Mouse (Mus musculus) forebrain, embryonic 13.5 days (tissue): ENCODE data around the gene Dapk2. TPM values are rescaled to one million over a fixed set of nuclear protein-coding genes. Genes with fewer than 3 reads are reported as not detected.

Experiments
- ATAC-seq: fragments of 200-750 bp; cut with Nextera tagmentation; 2 replicates; pipeline ENCODE4 v1.8.0; 2017
- H3K27ac ChIP-seq: fragments of 300-500 bp; sonication (generic); 2 replicates; pipeline ENCODE4 v1.5.1; 2015; ENCODE audit warnings: inconsistent platforms, mild to moderate bottlenecking, moderate library complexity
- H3K27me3 ChIP-seq: fragments of 300-500 bp; sonication (generic); 2 replicates; pipeline ENCODE4 v1.6.1; 2015; ENCODE audit warnings: mild to moderate bottlenecking, inconsistent platforms
- H3K36me3 ChIP-seq: fragments of 300-500 bp; sonication (generic); 2 replicates; pipeline ENCODE4 v1.6.1; 2015; ENCODE audit warnings: mild to moderate bottlenecking, inconsistent platforms; ENCODE audit not compliant: poor library complexity, severe bottlenecking
- H3K4me1 ChIP-seq: fragments of 300-500 bp; sonication (generic); 2 replicates; pipeline ENCODE4 v1.6.1; 2015; ENCODE audit warnings: inconsistent platforms
- H3K4me2 ChIP-seq: fragments of 300-500 bp; sonication (generic); 2 replicates; pipeline ENCODE4 v1.6.1; 2015; ENCODE audit warnings: inconsistent platforms, mild to moderate bottlenecking, moderate library complexity
- H3K4me3 ChIP-seq: fragments of 300-500 bp; sonication (generic); 2 replicates; pipeline ENCODE4 v1.5.1; 2015; ENCODE audit warnings: mild to moderate bottlenecking, inconsistent platforms
- H3K9ac ChIP-seq: fragments of 300-500 bp; sonication (generic); 2 replicates; pipeline ENCODE4 v1.6.1; 2015; ENCODE audit warnings: mild to moderate bottlenecking, inconsistent platforms
- H3K9me3 ChIP-seq: fragments of 300-500 bp; sonication (generic); replicated peaks from 2 replicates; pipeline ENCODE4 v1.6.1; 2016; ENCODE audit warnings: inconsistent platforms
- WGBS: fragments of 180-500 bp; shearing (Covaris S2); methylation state at CpG from one replicate; pipeline ENCODE4 v1.1.7; 2015; 5-methylcytosine and 5-hydroxymethylcytosine counted together
- polyA plus RNA-seq: library from polyadenylated mRNA; unstranded; fragments of >200 nt; fragmentation: Nextera tagmentation; extraction: Ambion mirVana; gene quantifications from 2 replicates; pipeline ENCODE4 v1.2.1, GENCODE M21; 2015

Gene Dapk2
- polyA plus RNA-seq, 1 experiment from 2014 or later: 2.4 TPM

DNA sequence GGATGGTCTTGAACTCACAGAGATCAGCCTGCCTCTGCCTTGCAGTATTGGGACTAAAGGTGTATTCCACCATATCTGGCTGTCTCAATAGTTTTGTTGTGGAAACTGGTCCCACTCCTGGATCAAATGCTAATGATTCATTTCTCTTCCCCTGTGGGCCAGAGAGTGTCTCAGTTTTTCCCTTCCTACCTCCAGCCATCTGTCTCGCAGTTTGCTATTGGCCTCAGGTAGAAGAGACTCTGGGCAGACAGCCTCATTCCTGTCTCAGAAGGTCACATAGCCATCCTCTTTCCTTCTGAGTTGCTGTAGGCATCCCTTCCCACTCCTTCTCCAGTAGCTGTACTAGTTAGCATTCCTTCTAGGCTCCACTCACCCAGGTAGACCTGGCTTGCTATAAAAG lies 40.5 kb downstream of the Dapk2 start:
- Histone ChIP-seq H3K27ac (no peak overlapping the region), H3K4me3 (no peak overlapping the region), H3K9ac (no peak overlapping the region), H3K4me2 (no peak overlapping the region), H3K9me3 (no peaks in the 10 kb centered on the region), H3K36me3 (no peaks in the 10 kb centered on the region), H3K27me3 (no peaks in the 10 kb centered on the region), H3K4me1 (no peaks in the 10 kb centered on the region)
- WGBS: 95% methylated on average over 1 of the region's 1 CpGs
- no peak for ATAC-seq

DNA sequence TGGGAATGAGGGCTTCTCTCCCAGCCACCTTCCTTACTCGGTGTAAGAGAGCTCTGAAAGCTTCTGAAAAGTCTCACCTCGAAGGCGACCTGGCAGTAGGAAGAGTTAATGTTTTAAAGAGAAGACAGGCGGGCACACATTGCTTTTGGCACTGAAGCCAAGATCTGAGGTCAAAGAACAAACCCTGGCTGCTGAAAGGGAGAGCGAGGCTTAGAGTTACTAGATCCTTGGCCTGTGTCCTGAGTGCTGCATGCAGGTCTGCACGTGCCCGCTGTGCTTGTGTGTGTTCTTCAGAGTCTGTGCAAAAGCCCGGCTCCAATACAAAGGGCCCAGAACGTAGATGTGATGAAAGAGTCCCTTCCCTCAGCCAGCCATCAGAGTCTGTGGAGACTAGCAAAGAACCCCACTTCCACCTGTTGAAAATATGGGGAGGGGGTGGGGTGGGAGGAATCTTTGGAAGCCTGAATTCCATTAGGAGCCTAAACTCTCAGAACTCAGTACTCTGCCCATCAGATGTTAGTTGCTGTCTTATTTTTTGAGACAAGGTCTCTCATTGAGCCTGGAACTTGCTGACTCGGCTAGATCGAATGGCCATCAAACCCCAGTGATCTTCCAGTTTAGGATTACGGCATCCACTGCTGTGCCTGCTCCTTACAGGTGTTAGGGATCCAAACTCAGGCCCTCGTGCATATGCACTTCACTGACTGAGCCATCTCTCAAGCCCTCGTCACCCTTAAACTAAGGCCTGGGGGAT lies 41.8 kb downstream of the Dapk2 start:
- 86% methylated on average over 14 of the region's 14 CpGs for WGBS
- no peaks in the 10 kb centered on the region for H3K4me1 ChIP-seq
- no peaks in the 10 kb centered on the region for H3K27me3 ChIP-seq
- H3K36me3 ChIP-seq: no peaks in the 10 kb centered on the region
- H3K4me2 ChIP-seq: no peak overlapping the region
- no peak overlapping the region for H3K27ac ChIP-seq
- no peaks in the 10 kb centered on the region for H3K9me3 ChIP-seq
- no peak overlapping the region for H3K4me3 ChIP-seq
- H3K9ac ChIP-seq: no peak overlapping the region
- no peak for ATAC-seq

DNA sequence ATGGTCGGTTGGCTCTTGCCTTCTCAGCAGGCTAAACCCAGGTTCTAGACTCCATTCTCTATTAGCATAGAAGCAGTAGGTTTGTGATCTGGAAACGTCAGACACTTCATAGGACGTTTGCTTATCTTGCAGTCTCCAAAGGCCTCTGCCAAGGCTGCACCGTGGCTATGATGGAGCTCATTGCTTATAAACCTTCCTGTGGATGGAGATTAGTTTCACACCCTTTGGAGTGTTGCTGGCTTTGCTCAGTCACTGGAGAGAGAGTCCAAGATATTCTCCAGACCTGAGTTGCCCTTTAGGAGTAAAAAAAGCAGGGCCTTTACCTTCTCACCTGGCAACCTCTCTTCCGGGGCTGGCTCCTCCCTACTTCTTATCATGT lies 42.4 kb downstream of the Dapk2 start:
- Histone ChIP-seq H3K9me3 (no peaks in the 10 kb centered on the region), H3K4me1 (no peaks in the 10 kb centered on the region), H3K36me3 (no peaks in the 10 kb centered on the region), H3K4me2 (no peak overlapping the region), H3K4me3 (no peak overlapping the region), H3K27me3 (no peaks in the 10 kb centered on the region), H3K9ac (no peak overlapping the region), H3K27ac (no peak overlapping the region)
- no peak for ATAC-seq
- 90% methylated on average over 5 of the region's 5 CpGs for WGBS

DNA sequence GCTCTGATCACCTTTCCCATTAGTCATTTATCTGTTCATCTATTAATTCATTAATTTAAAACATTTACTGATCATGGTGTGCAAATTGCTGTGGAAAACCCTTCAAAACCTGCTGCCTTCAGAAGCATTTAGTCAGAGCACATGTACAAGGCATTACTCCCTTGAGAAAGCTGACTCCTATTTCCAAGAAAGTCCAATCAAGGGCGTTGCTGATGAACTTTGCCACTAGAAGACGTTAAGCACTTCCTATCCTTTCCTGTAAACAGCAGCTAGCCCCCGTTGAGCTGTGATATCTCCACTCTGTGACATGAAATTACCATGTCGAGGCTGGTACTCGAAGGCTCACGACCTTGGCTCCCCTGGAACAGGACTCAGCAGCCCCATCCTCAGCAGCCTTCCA lies 43.6 kb downstream of the Dapk2 start:
- no peak for ATAC-seq
- Histone ChIP-seq H3K9me3 (no peaks in the 10 kb centered on the region), H3K4me1 (no peaks in the 10 kb centered on the region), H3K4me3 (no peak overlapping the region), H3K36me3 (no peaks in the 10 kb centered on the region), H3K9ac (no peak overlapping the region), H3K27ac (no peak overlapping the region), H3K4me2 (no peak overlapping the region), H3K27me3 (no peaks in the 10 kb centered on the region)
- WGBS: 83% methylated on average over 6 of the region's 6 CpGs

DNA sequence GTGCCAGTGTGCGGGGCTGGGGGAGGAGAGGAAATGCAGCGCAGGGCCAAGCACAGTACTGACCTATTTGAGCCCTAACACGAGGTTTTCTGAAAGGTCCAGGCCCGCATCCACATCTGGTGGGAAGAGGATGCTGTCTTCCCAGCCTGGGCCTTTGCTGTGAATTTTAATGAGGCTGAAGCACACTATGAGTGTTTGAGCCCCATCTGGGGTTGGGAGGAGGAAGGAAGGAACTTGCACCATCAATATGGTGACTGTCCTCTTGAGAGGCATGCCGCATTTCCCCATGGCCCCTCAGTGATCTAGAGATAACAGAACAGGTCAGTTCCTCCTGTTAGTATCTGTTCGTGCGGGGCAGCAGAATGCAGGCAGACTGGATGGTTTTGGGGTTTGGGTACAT lies 44.4 kb downstream of the Dapk2 start:
- Histone ChIP-seq H3K9me3 (no peaks in the 10 kb centered on the region), H3K27ac (no peak overlapping the region), H3K9ac (no peak overlapping the region), H3K4me1 (no peaks in the 10 kb centered on the region), H3K36me3 (no peaks in the 10 kb centered on the region), H3K4me2 (no peak overlapping the region), H3K27me3 (no peaks in the 10 kb centered on the region), H3K4me3 (no peak overlapping the region)
- 90% methylated on average over 7 of the region's 7 CpGs for WGBS
- ATAC-seq: no peak

DNA sequence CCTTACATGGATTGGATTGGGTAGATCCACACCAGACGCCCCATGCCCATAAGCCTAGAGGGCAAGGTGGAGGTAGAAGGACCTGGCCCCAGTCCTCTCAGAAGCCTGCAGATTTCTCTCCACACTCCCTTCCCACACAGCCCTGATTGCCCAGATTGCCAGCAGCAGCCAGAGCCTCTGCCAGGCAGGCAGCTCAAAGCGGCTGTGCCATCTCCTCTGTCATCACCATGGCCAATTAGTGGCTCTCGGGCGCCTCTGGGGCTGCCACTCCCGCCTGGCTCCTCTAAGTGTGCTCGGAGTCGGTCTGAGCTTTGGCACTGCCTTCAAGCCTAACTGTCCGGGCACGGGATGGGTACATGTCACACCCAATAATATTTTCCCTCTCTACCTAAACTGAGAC lies 47.7 kb downstream of the Dapk2 start:
- no peaks in the 10 kb centered on the region for H3K36me3 ChIP-seq
- H3K4me2 ChIP-seq: no peak overlapping the region
- H3K4me1 ChIP-seq: no peaks in the 10 kb centered on the region
- ATAC-seq: no peak
- WGBS: 86% methylated on average over 9 of the region's 9 CpGs
- H3K9ac ChIP-seq: no peak overlapping the region
- H3K9me3 ChIP-seq: no peaks in the 10 kb centered on the region
- H3K27ac ChIP-seq: no peak overlapping the region
- no peaks in the 10 kb centered on the region for H3K27me3 ChIP-seq
- H3K4me3 ChIP-seq: no peak overlapping the region

DNA sequence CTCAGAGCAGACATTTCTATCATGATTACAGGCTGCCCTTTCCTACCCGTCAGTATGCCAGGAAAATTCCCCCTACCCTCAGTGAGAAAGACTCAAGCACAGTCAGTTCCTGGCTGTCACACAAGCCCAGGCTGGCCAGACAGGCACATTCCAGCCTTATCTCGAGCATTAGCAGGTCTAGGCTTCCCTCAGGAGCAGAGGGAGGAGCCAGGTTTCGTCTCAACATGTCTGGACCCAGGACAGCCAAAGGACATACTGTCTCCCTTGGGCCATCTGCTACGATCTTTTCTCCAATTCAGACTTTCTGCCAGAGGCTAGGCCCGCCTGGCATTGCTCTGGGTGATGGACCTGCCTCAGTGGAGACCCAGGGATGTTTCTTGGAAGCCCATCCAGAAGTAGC lies 48.8 kb downstream of the Dapk2 start:
- Histone ChIP-seq H3K36me3 (no peaks in the 10 kb centered on the region), H3K27me3 (no peaks in the 10 kb centered on the region), H3K4me3 (no peak overlapping the region), H3K4me1 (no peaks in the 10 kb centered on the region), H3K27ac (no peak overlapping the region), H3K9ac (no peak overlapping the region), H3K9me3 (no peaks in the 10 kb centered on the region), H3K4me2 (no peak overlapping the region)
- WGBS: 76% methylated on average over 5 of the region's 5 CpGs
- ATAC-seq: no peak

DNA sequence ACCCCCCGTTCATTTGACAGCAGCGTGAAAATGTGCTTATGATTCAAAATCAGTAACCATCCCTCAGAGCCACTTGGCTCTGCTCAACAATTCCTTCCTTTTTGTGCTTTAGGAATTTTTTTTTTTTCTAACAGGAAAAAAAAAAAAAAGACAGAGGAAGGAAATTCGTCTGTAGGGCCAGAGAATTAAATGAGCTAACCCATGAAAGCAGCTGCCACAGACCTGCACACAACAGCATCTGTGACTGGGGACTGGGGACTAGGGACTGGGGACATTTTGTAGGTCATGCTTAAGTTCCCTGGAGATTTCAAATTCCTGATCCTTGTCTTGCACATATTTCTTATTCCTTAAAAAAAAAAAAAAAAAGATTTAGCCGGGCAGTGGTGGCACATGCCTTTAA lies 53.4 kb downstream of the Dapk2 start:
- WGBS: 50% methylated on average over 4 of the region's 4 CpGs
- ATAC-seq: no peak
- Histone ChIP-seq H3K4me3 (no peak overlapping the region), H3K9me3 (no peaks in the 10 kb centered on the region), H3K9ac (no peak overlapping the region), H3K27me3 (no peaks in the 10 kb centered on the region), H3K36me3 (no peaks in the 10 kb centered on the region), H3K4me2 (no peak overlapping the region), H3K27ac (no peak overlapping the region), H3K4me1 (peaks cover 8% of the 10 kb centered on the region)

DNA sequence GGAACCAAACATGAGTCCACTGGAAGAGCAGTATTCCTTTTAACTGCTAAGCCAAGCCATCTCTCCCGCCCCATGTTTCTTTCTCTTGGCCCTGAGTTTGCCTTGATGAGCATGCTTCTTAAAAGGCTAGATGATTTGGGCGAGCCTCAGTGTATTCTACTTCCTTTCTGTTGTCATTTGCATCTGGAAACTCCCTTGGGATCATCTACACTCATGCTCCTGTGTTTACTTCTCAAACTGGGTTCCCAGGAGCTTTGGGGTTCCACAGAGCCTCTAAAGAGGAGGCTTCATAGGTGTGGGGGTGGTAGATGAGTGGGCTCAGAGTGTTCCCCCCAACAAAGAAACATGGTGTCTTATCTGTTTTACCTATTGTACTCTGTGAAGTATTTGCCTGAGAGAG lies 54.1 kb downstream of the Dapk2 start:
- H3K36me3 ChIP-seq: no peaks in the 10 kb centered on the region
- ATAC-seq: no peak
- WGBS: 89% methylated on average over 2 of the region's 2 CpGs

DNA sequence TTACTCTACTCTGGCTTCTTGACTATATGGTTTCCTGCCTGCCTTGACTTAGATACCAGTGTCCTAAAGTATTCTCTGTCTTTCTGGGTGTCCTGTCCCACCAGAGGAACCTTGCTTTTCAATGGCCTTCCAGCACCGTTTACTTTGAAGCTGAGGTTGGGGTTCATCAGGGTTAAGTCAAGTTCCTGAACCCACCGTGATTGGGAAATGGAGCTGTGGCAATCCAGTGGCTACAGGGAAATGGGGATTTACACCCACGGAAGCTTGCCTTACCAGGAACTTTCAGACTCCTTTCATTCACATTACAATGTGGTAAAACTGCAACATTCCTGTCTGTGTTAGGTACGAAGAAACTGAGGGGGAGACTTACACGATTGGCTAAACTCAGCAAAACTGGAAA lies 54.8 kb downstream of the Dapk2 start:
- H3K4me2 ChIP-seq: no peak overlapping the region
- no peaks in the 10 kb centered on the region for H3K9me3 ChIP-seq
- H3K4me1 ChIP-seq: peaks cover 8% of the 10 kb centered on the region
- H3K4me3 ChIP-seq: no peak overlapping the region
- no peak overlapping the region for H3K9ac ChIP-seq
- no peaks in the 10 kb centered on the region for H3K36me3 ChIP-seq
- H3K27me3 ChIP-seq: no peaks in the 10 kb centered on the region
- 81% methylated on average over 5 of the region's 5 CpGs for WGBS
- no peak for ATAC-seq
- no peak overlapping the region for H3K27ac ChIP-seq

More for the DNA sequence above, 54.1 kb downstream of the Dapk2 start:
- Histone ChIP-seq H3K4me1 (peaks cover 8% of the 10 kb centered on the region), H3K4me3 (no peak overlapping the region), H3K9me3 (no peaks in the 10 kb centered on the region), H3K27ac (no peak overlapping the region), H3K27me3 (no peaks in the 10 kb centered on the region), H3K4me2 (no peak overlapping the region), H3K9ac (no peak overlapping the region)

DNA sequence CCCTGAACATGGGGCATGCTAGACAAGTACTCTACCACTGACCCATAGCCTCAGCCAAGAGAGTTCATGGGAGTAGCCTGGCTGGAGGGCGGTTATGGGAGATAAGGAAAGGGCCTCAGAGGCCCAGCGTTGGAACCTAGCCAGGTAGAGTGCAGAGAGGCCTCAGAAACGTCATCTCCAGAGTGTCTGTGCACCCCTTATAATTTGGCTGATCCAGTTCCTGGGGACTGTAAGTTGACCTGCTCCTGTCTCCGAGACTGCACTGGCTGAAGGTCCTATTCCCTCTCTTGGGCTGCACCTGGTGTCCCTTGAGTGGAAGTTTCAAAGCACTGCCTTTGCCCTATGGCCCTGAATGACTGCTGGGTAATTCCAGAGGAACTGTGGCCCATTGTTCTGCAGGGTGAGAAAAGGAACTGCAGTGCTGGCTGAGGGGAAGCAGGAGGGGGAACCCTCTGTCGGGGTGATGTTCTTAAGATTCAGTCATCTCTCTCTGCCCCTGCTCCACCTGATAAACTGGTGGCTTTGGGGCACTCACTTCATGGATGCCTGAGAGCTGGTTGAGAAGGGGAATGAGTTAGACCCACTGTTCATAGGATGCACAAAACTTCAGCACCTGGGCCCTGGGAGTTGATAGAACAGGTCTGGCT lies 55.5 kb downstream of the Dapk2 start:
- WGBS: 39% methylated on average over 5 of the region's 5 CpGs
- H3K9ac ChIP-seq: no peak overlapping the region
- H3K9me3 ChIP-seq: no peaks in the 10 kb centered on the region
- no peak overlapping the region for H3K27ac ChIP-seq
- H3K27me3 ChIP-seq: no peaks in the 10 kb centered on the region
- no peak overlapping the region for H3K4me2 ChIP-seq
- H3K36me3 ChIP-seq: no peaks in the 10 kb centered on the region
- H3K4me1 ChIP-seq: peaks cover 8% of the 10 kb centered on the region
- no peak overlapping the region for H3K4me3 ChIP-seq
- ATAC-seq: no peak

DNA sequence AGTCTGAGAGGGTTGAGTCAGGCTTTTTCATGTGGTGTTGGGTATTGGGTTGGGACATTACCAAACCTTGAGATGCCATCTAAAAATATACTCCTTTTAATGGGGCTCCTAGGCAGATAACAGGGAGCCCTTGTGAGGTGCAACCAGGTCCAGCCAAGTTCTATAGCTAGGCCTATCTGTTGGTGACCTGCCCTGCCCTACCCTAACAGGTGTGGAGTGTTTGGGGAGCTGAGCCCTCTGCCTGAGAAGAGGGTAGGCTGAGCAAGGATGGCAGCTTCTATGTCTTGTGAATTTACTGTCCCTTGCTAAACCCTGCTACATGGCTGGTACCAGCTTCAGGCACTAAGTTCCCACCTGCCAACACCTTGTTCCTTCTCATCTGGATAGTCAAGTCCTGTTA lies 57.5 kb downstream of the Dapk2 start:
- no peaks in the 10 kb centered on the region for H3K27me3 ChIP-seq
- H3K4me2 ChIP-seq: no peak overlapping the region
- H3K9ac ChIP-seq: no peak overlapping the region

DNA sequence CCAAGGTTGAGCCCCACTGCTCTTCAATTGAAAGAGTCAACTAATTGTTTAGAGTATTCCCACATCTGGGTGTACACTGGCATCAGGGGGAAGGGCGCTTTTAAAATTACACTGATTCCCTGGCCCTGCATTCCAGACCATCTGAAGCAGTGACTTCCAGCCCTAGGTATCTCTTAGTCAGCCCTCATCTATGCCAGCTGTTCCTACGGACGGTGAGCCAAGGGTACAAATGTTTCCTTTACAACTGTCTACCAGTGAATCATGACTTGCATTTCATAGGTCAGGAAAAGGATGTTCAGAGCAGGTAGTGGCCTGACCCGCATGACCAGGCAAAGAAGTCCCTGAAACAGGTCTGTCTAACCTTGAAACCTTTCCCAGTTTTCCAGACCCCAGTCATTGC lies 59.9 kb downstream of the Dapk2 start:
- no peak for ATAC-seq
- Histone ChIP-seq H3K4me1 (peaks cover 17% of the 10 kb centered on the region), H3K9me3 (no peaks in the 10 kb centered on the region), H3K4me3 (no peak overlapping the region), H3K9ac (no peak overlapping the region), H3K36me3 (no peaks in the 10 kb centered on the region), H3K27me3 (no peaks in the 10 kb centered on the region), H3K27ac (no peak overlapping the region), H3K4me2 (no peak overlapping the region)
- 88% methylated on average over 4 of the region's 4 CpGs for WGBS

More for the DNA sequence above, 57.5 kb downstream of the Dapk2 start:
- Histone ChIP-seq H3K4me1 (peaks cover 17% of the 10 kb centered on the region), H3K4me3 (no peak overlapping the region), H3K9me3 (no peaks in the 10 kb centered on the region), H3K27ac (no peak overlapping the region), H3K36me3 (no peaks in the 10 kb centered on the region)
- no peak for ATAC-seq
